Mouse (Mus musculus) forebrain, embryonic 10.5 days (tissue): Measurements from ENCODE around the gene Nfatc2ip. TPM values are rescaled to one million over a fixed set of nuclear protein-coding genes. Genes with fewer than 3 reads are reported as not detected.

Experiments used
- DNase-seq: peaks from one replicate; pipeline ENCODE4 v3.0.0-alpha.2; 2017; ENCODE audit warnings: low spot score; ENCODE audit errors: extremely low spot score
- H3K27ac ChIP-seq: fragments of 300-500 bp; sonication (generic); 2 replicates; pipeline ENCODE4 v1.5.1; 2016; ENCODE audit warnings: mild to moderate bottlenecking
- H3K27me3 ChIP-seq: fragments of 300-500 bp; sonication (generic); 2 replicates; pipeline ENCODE4 v1.6.1; 2016; ENCODE audit warnings: mild to moderate bottlenecking; ENCODE audit not compliant: poor library complexity, severe bottlenecking
- H3K36me3 ChIP-seq: fragments of 300-500 bp; sonication (generic); replicated peaks from 2 replicates; pipeline ENCODE4 v1.6.1; 2016; ENCODE audit warnings: mild to moderate bottlenecking, moderate library complexity
- H3K4me1 ChIP-seq: fragments of 300-500 bp; sonication (generic); 2 replicates; pipeline ENCODE4 v1.6.1; 2016
- H3K4me3 ChIP-seq: fragments of 300-500 bp; sonication (generic); 2 replicates; pipeline ENCODE4 v1.5.1; 2016; ENCODE audit warnings: mild to moderate bottlenecking, moderate library complexity
- H3K9me3 ChIP-seq: fragments of 300-500 bp; sonication (generic); 2 replicates; pipeline ENCODE4 v1.6.1; 2016; ENCODE audit warnings: mild to moderate bottlenecking, moderate library complexity
- WGBS: fragments of 180-500 bp; shearing (Covaris S2); methylation state at CpG from one replicate; pipeline ENCODE4 v1.1.7; 2016; 5-methylcytosine and 5-hydroxymethylcytosine counted together
- microRNA-seq: library from miRNA; unstranded; fragments of <30 nt; microRNA quantifications from one replicate; pipeline ENCODE4, GENCODE M21; 2017
- polyA plus RNA-seq: library from polyadenylated mRNA; unstranded; fragments of >200 nt; fragmentation: Nextera tagmentation; extraction: Ambion mirVana; gene quantifications from 2 replicates; pipeline ENCODE4 v1.2.1, GENCODE M21; 2016

Gene Nfatc2ip
- polyA plus RNA-seq, 1 experiment from 2014 or later: 2.8 TPM

- 72% methylated on average over 20 of the region's 20 CpGs for WGBS
- DNase-seq: no peak
- H3K27ac ChIP-seq: no peak overlapping the region
Observed at GRCm38 (mm10) chr7:126350748-126351418, 45.7 kb downstream of the Nfatc2ip start.

GRCm38 (mm10) chr7:126348293-126348692, 48.2 kb downstream of the Nfatc2ip start:
- DNase-seq: no peak
- no peaks in the 10 kb centered on the region for H3K36me3 ChIP-seq
- H3K9me3 ChIP-seq: no peaks in the 10 kb centered on the region
- no peaks in the 10 kb centered on the region for H3K27me3 ChIP-seq
- H3K4me3 ChIP-seq: no peak overlapping the region
- H3K27ac ChIP-seq: no peak overlapping the region
- H3K4me1 ChIP-seq: peaks cover 14% of the 10 kb centered on the region
- 84% methylated on average over 8 of the region's 8 CpGs for WGBS

More at GRCm38 (mm10) chr7:126350748-126351418, 45.7 kb downstream of the Nfatc2ip start:
- Histone ChIP-seq H3K4me3 (no peak overlapping the region), H3K9me3 (no peaks in the 10 kb centered on the region), H3K27me3 (no peaks in the 10 kb centered on the region), H3K4me1 (peaks cover 22% of the 10 kb centered on the region), H3K36me3 (no peaks in the 10 kb centered on the region)

- no peaks in the 10 kb centered on the region for H3K9me3 ChIP-seq
- no peak overlapping the region for H3K4me3 ChIP-seq
- 66% methylated on average over 1 of the region's 1 CpGs for WGBS
- DNase-seq: no peak
- H3K27ac ChIP-seq: no peak overlapping the region
- H3K4me1 ChIP-seq: peaks cover 14% of the 10 kb centered on the region
- no peaks in the 10 kb centered on the region for H3K36me3 ChIP-seq
- no peaks in the 10 kb centered on the region for H3K27me3 ChIP-seq
Observed at GRCm38 (mm10) chr7:126347098-126347497, 49.4 kb downstream of the Nfatc2ip start.

- no peak overlapping the region for H3K27ac ChIP-seq
- H3K27me3 ChIP-seq: no peaks in the 10 kb centered on the region
- 65% methylated on average over 3 of the region's 3 CpGs for WGBS
- H3K36me3 ChIP-seq: no peaks in the 10 kb centered on the region
- H3K4me3 ChIP-seq: no peak overlapping the region
- peaks cover 6% of the 10 kb centered on the region; the same call in 1 of the 2 replicates for H3K4me1 ChIP-seq
- DNase-seq: no peak
- H3K9me3 ChIP-seq: no peaks in the 10 kb centered on the region
Observed at GRCm38 (mm10) chr7:126345969-126346368, 50.6 kb downstream of the Nfatc2ip start.

- H3K27ac ChIP-seq: no peak overlapping the region
- WGBS: 80% methylated on average over 3 of the region's 3 CpGs
- no peaks in the 10 kb centered on the region for H3K27me3 ChIP-seq
- no peaks in the 10 kb centered on the region for H3K9me3 ChIP-seq
- H3K36me3 ChIP-seq: no peaks in the 10 kb centered on the region
- H3K4me1 ChIP-seq: peaks cover 6% of the 10 kb centered on the region; the same call in 1 of the 2 replicates
- H3K4me3 ChIP-seq: no peak overlapping the region
- no peak for DNase-seq
Observed at GRCm38 (mm10) chr7:126345557-126345956, 51.0 kb downstream of the Nfatc2ip start.

GRCm38 (mm10) chr7:126340896-126341295, 55.6 kb downstream of the Nfatc2ip start:
- Histone ChIP-seq H3K4me1 (peaks cover 6% of the 10 kb centered on the region; the same call in 1 of the 2 replicates), H3K27me3 (no peaks in the 10 kb centered on the region), H3K36me3 (no peaks in the 10 kb centered on the region), H3K9me3 (no peaks in the 10 kb centered on the region), H3K27ac (no peak overlapping the region), H3K4me3 (no peak overlapping the region)
- no peak for DNase-seq
- 68% methylated on average over 6 of the region's 6 CpGs for WGBS

GRCm38 (mm10) chr7:126340206-126340618, 56.3 kb downstream of the Nfatc2ip start:
- no peaks in the 10 kb centered on the region for H3K9me3 ChIP-seq
- DNase-seq: no peak
- no peak overlapping the region for H3K4me3 ChIP-seq
- H3K27me3 ChIP-seq: no peaks in the 10 kb centered on the region
- whole genome bisulfite sequencing: 75% methylated on average over 6 of the region's 6 CpGs
- no peak overlapping the region for H3K27ac ChIP-seq
- peaks cover 6% of the 10 kb centered on the region; the same call in 1 of the 2 replicates for H3K4me1 ChIP-seq
- no peaks in the 10 kb centered on the region for H3K36me3 ChIP-seq

- no peak for DNase-seq
- H3K36me3 ChIP-seq: no peaks in the 10 kb centered on the region
- 0 out of 2 replicates have a peak, but pooled peaks cover under 1% of the 10 kb centered on the region for H3K4me1 ChIP-seq
- 86% methylated on average over 8 of the region's 8 CpGs for WGBS
- no peak overlapping the region for H3K27ac ChIP-seq
- H3K4me3 ChIP-seq: no peak overlapping the region
- H3K9me3 ChIP-seq: no peaks in the 10 kb centered on the region
- H3K27me3 ChIP-seq: no peaks in the 10 kb centered on the region
Observed at GRCm38 (mm10) chr7:126339521-126339971, 57.0 kb downstream of the Nfatc2ip start.

- Histone ChIP-seq H3K27ac (no peak overlapping the region), H3K36me3 (no peaks in the 10 kb centered on the region), H3K4me3 (no peak overlapping the region), H3K27me3 (no peaks in the 10 kb centered on the region), H3K4me1 (no peaks in the 10 kb centered on the region), H3K9me3 (no peaks in the 10 kb centered on the region)
- WGBS: 91% methylated on average over 8 of the region's 8 CpGs
- DNase-seq: no peak
Observed at GRCm38 (mm10) chr7:126338906-126339305, 57.6 kb downstream of the Nfatc2ip start.

- Histone ChIP-seq H3K27ac (no peak overlapping the region), H3K4me1 (no peaks in the 10 kb centered on the region), H3K27me3 (no peaks in the 10 kb centered on the region), H3K36me3 (no peaks in the 10 kb centered on the region), H3K4me3 (no peak overlapping the region), H3K9me3 (no peaks in the 10 kb centered on the region)
- DNase-seq: no peak
- 79% methylated on average over 1 of the region's 1 CpGs for WGBS
Observed at GRCm38 (mm10) chr7:126335556-126335955, 61.0 kb downstream of the Nfatc2ip start.

Small RNA genes within 50 kb of the gene (microRNA-seq; reads per million reads assigned to microRNA genes)
- not detected for gene Mir7058

Other genes starting within 250 kb of the Nfatc2ip start
- gene Xpo6, start 196.2 kb downstream of the Nfatc2ip start, polyA plus RNA-seq: 65.5 and 70.1 TPM in 2 replicates
- 79.1 and 83.0 TPM in 2 replicates for gene Sbk1, start 124.1 kb downstream of the Nfatc2ip start, polyA plus RNA-seq
- 2.0 and 2.4 TPM in 2 replicates for gene Lat, start 27.2 kb downstream of the Nfatc2ip start, polyA plus RNA-seq
- gene Spns1, start 19.3 kb downstream of the Nfatc2ip start, polyA plus RNA-seq: 64.7 and 68.6 TPM in 2 replicates
- gene Cd19, start 18.2 kb upstream of the Nfatc2ip start, polyA plus RNA-seq: 0.07 and 0.14 TPM in 2 replicates
- gene Rabep2, start 32.0 kb upstream of the Nfatc2ip start, polyA plus RNA-seq: 24.8 and 25.5 TPM in 2 replicates
- 0.33 TPM in 2 replicates for gene Atp2a1, start 66.4 kb upstream of the Nfatc2ip start, polyA plus RNA-seq
- 49.2 and 50.8 TPM in 2 replicates for gene Sh2b1, start 78.7 kb upstream of the Nfatc2ip start, polyA plus RNA-seq
- gene Tufm, start 90.6 kb upstream of the Nfatc2ip start, polyA plus RNA-seq: 180 and 183 TPM in 2 replicates
- 49.0 and 55.3 TPM in 2 replicates for gene Atxn2l, start 106.7 kb upstream of the Nfatc2ip start, polyA plus RNA-seq
- 230 and 233 TPM in 2 replicates for gene Eif3c, start 169.7 kb upstream of the Nfatc2ip start, polyA plus RNA-seq
- gene Apobr, start 188.2 kb upstream of the Nfatc2ip start, polyA plus RNA-seq: 0.67 and 0.79 TPM in 2 replicates
- gene Cln3, start 189.1 kb upstream of the Nfatc2ip start, polyA plus RNA-seq: 20.7 and 25.8 TPM in 2 replicates
- gene Il27, start 198.2 kb upstream of the Nfatc2ip start, polyA plus RNA-seq: not detected in 2 replicates
- 1.3 and 2.0 TPM in 2 replicates for gene Nupr1, start 234.1 kb upstream of the Nfatc2ip start, polyA plus RNA-seq